Mouse (Mus musculus) A20 (cell line): ENCODE data around the gene Trem3.
A peak's percentile ranks its signal among the peaks of the same experiment; 100 is the strongest.

ENCODE experiments used
- DNase-seq: peaks from one replicate; pipeline ENCODE4 v3.0.0-alpha.2; 2011; ENCODE audit warnings: low read depth, low spot score

Trem3 gene

GRCm38 (mm10) chr17:48247221-48247928 lies at the start of gene Trem3:
Gene Trem3, plus strand, starts transcription at chr17:48247777.
- DNase-seq, result no peak

GRCm38 (mm10) chr17:48203086-48203485 lies 44.5 kb upstream of the Trem3 start:
- DNase-seq, result no peak

- DNase-seq, result no peak
Measured at GRCm38 (mm10) chr17:48212596-48212995, 35.0 kb upstream of the Trem3 start.

- no peak for DNase-seq
Measured at GRCm38 (mm10) chr17:48213511-48213910, 34.1 kb upstream of the Trem3 start.

GRCm38 (mm10) chr17:48215429-48215828 lies 32.1 kb upstream of the Trem3 start:
- DNase-seq, result no peak

- DNase-seq, result no peak
Measured at GRCm38 (mm10) chr17:48230680-48231079, 16.9 kb upstream of the Trem3 start.

- DNase-seq, result no peak
Measured at GRCm38 (mm10) chr17:48232518-48232917, 15.1 kb upstream of the Trem3 start, which contains the start of gene Trem1. Gene Trem1, plus strand, starts transcription at chr17:48232768.

GRCm38 (mm10) chr17:48233789-48234188 lies 13.8 kb upstream of the Trem3 start:
- DNase-seq, result no peak

- no peak for DNase-seq
Measured at GRCm38 (mm10) chr17:48234550-48234949, 13.0 kb upstream of the Trem3 start.

GRCm38 (mm10) chr17:48235773-48236370 lies 11.7 kb upstream of the Trem3 start:
- no peak for DNase-seq

GRCm38 (mm10) chr17:48237621-48238020 lies 10.0 kb upstream of the Trem3 start:
- no peak for DNase-seq

GRCm38 (mm10) chr17:48249039-48249438 lies 1.5 kb downstream of the Trem3 start:
- no peak for DNase-seq

GRCm38 (mm10) chr17:48249501-48249900 lies 1.9 kb downstream of the Trem3 start:
- DNase-seq, result no peak

GRCm38 (mm10) chr17:48250631-48251030 lies 3.1 kb downstream of the Trem3 start:
- no peak for DNase-seq

- DNase-seq, result no peak
Measured at GRCm38 (mm10) chr17:48256575-48256974, 9.0 kb downstream of the Trem3 start.

GRCm38 (mm10) chr17:48261868-48262267 lies 14.3 kb downstream of the Trem3 start:
- DNase-seq, result no peak

GRCm38 (mm10) chr17:48263741-48264362 lies 16.3 kb downstream of the Trem3 start, which contains the start of gene Treml4:
Gene Treml4, plus strand, starts transcription at chr17:48264295.
- peak; percentile 16 for DNase-seq

GRCm38 (mm10) chr17:48264662-48265061 lies 17.1 kb downstream of the Trem3 start:
- DNase-seq, result no peak

GRCm38 (mm10) chr17:48266138-48266537 lies 18.6 kb downstream of the Trem3 start:
- no peak for DNase-seq

- DNase-seq, result no peak
Measured at GRCm38 (mm10) chr17:48266610-48267304, 19.2 kb downstream of the Trem3 start.

- peak; percentile 52 for DNase-seq
Measured at GRCm38 (mm10) chr17:48267591-48267990, 20.0 kb downstream of the Trem3 start.

GRCm38 (mm10) chr17:48268276-48268675 lies 20.7 kb downstream of the Trem3 start:
- no peak for DNase-seq
